Mouse (Mus musculus): ENCODE measurements around the gene Col4a6.

Col4a6 gene

GRCm38 (mm10) chrX:141473470-141474302 is at the start of gene Col4a6:
TSS of gene Col4a6 (minus strand) at chrX:141474076.
- DNase-seq (ENCODE audit: low read depth, low spot score): no peak

GRCm38 (mm10) chrX:141503125-141503524 is 29.2 kb upstream of the Col4a6 start:
- DNase-seq (ENCODE audit: low read depth, low spot score): peak; percentile 4

- no peak for DNase-seq (ENCODE audit: low read depth, low spot score)
Observed at GRCm38 (mm10) chrX:141494545-141494944, 20.7 kb upstream of the Col4a6 start.

- DNase-seq (ENCODE audit: low read depth, low spot score): no peak
Observed at GRCm38 (mm10) chrX:141475566-141476327, 1.9 kb upstream of the Col4a6 start.

- peak; percentile 10 for DNase-seq (ENCODE audit: low read depth, low spot score)
Observed at GRCm38 (mm10) chrX:141475110-141475509, 1.2 kb upstream of the Col4a6 start, which contains the start of gene Col4a5. TSS of gene Col4a5 (plus strand) at chrX:141475385.

- DNase-seq (ENCODE audit: low read depth, low spot score): no peak
Observed at GRCm38 (mm10) chrX:141447936-141448335, 25.9 kb downstream of the Col4a6 start.

GRCm38 (mm10) chrX:141439423-141439822 is 34.5 kb downstream of the Col4a6 start:
- DNase-seq (ENCODE audit: low read depth, low spot score): no peak

- no peak for DNase-seq (ENCODE audit: low read depth, low spot score)
Observed at GRCm38 (mm10) chrX:141436780-141437179, 37.1 kb downstream of the Col4a6 start.

GRCm38 (mm10) chrX:141415318-141415717 is 58.6 kb downstream of the Col4a6 start:
- DNase-seq (ENCODE audit: low read depth, low spot score): no peak

- no peak for DNase-seq (ENCODE audit: low read depth, low spot score)
Observed at GRCm38 (mm10) chrX:141396243-141396642, 77.6 kb downstream of the Col4a6 start.

GRCm38 (mm10) chrX:141385399-141386105 is 88.3 kb downstream of the Col4a6 start:
- DNase-seq (ENCODE audit: low read depth, low spot score): no peak

GRCm38 (mm10) chrX:141384632-141385031 is 89.2 kb downstream of the Col4a6 start:
- no peak for DNase-seq (ENCODE audit: low read depth, low spot score)

- no peak for DNase-seq (ENCODE audit: low read depth, low spot score)
Observed at GRCm38 (mm10) chrX:141370276-141370675, 103.6 kb downstream of the Col4a6 start.

- DNase-seq (ENCODE audit: low read depth, low spot score): no peak
Observed at GRCm38 (mm10) chrX:141363331-141363730, 110.5 kb downstream of the Col4a6 start.

- DNase-seq (ENCODE audit: low read depth, low spot score): no peak
Observed at GRCm38 (mm10) chrX:141341417-141341816, 132.5 kb downstream of the Col4a6 start.

GRCm38 (mm10) chrX:141328044-141328443 is 145.8 kb downstream of the Col4a6 start:
- no peak for DNase-seq (ENCODE audit: low read depth, low spot score)

- DNase-seq (ENCODE audit: low read depth, low spot score): no peak
Observed at GRCm38 (mm10) chrX:141324201-141324600, 149.7 kb downstream of the Col4a6 start.

- DNase-seq (ENCODE audit: low read depth, low spot score): no peak
Observed at GRCm38 (mm10) chrX:141316217-141316616, 157.7 kb downstream of the Col4a6 start.

- DNase-seq (ENCODE audit: low read depth, low spot score): no peak
Observed at GRCm38 (mm10) chrX:141315795-141316194, 158.1 kb downstream of the Col4a6 start.

GRCm38 (mm10) chrX:141292702-141293462 is 181.0 kb downstream of the Col4a6 start:
- no peak for DNase-seq (ENCODE audit: low read depth, low spot score)

- no peak for DNase-seq (ENCODE audit: low read depth, low spot score)
Observed at GRCm38 (mm10) chrX:141276397-141276796, 197.5 kb downstream of the Col4a6 start.
